Mouse (Mus musculus) neural tube, embryonic 11.5 days (tissue): ENCODE measurements around the gene Ghrhr. TPM values are rescaled to one million over a fixed set of nuclear protein-coding genes. Genes with fewer than 3 reads are reported as not detected.

Source experiments
- ATAC-seq: fragments of 200-750 bp; cut with Nextera tagmentation; 2 replicates; pipeline ENCODE4 v1.8.0; 2017; ENCODE audit warnings: moderate number of reproducible peaks, mild to moderate bottlenecking, moderate TSS enrichment, moderate library complexity; ENCODE audit not compliant: insufficient read depth, low FRiP score, low TSS enrichment
- DNase-seq: peaks from one replicate; pipeline ENCODE4 v3.0.0-alpha.2; 2015; ENCODE audit warnings: low spot score
- H3K27ac ChIP-seq: fragments of 300-500 bp; sonication (generic); 2 replicates; pipeline ENCODE4 v1.5.1; 2014; ENCODE audit warnings: low read depth, mild to moderate bottlenecking, low read length
- H3K27me3 ChIP-seq: fragments of 300-500 bp; sonication (generic); 2 replicates; pipeline ENCODE4 v1.6.1; 2014; ENCODE audit warnings: mild to moderate bottlenecking, low read length, mixed read lengths; ENCODE audit not compliant: control insufficient read depth, insufficient read depth
- H3K36me3 ChIP-seq: fragments of 300-500 bp; sonication (generic); 2 replicates; pipeline ENCODE4 v1.6.1; 2014; ENCODE audit warnings: mild to moderate bottlenecking, low read length, moderate library complexity, mixed read lengths; ENCODE audit not compliant: control insufficient read depth, insufficient read depth
- H3K4me1 ChIP-seq: fragments of 300-500 bp; sonication (generic); 2 replicates; pipeline ENCODE4 v1.6.1; 2014; ENCODE audit warnings: low read length, mixed read lengths; ENCODE audit not compliant: control insufficient read depth, insufficient read depth
- H3K4me2 ChIP-seq: fragments of 300-500 bp; sonication (generic); 2 replicates; pipeline ENCODE4 v1.6.1; 2014; ENCODE audit warnings: low read depth, mild to moderate bottlenecking, moderate library complexity
- H3K4me3 ChIP-seq: fragments of 300-500 bp; sonication (generic); 2 replicates; pipeline ENCODE4 v1.5.1; 2014; ENCODE audit warnings: low read depth, low read length
- H3K9ac ChIP-seq: fragments of 300-500 bp; sonication (generic); 2 replicates; pipeline ENCODE4 v1.6.1; 2014; ENCODE audit warnings: mild to moderate bottlenecking, low read length
- H3K9me3 ChIP-seq: fragments of 300-500 bp; sonication (generic); 2 replicates; pipeline ENCODE4 v1.6.1; 2016; ENCODE audit warnings: low read length; ENCODE audit not compliant: control insufficient read depth
- WGBS: fragments of 180-500 bp; shearing (Covaris S2); extraction: QIAGEN DNeasy Blood & Tissue Kit; methylation state at CpG from one replicate; pipeline ENCODE4 v1.1.7; 2014; 5-methylcytosine and 5-hydroxymethylcytosine counted together
- polyA plus RNA-seq: library from polyadenylated mRNA; unstranded; fragments of >200 nt; fragmentation: Nextera tagmentation; extraction: Ambion mirVana; gene quantifications from 2 replicates; pipeline ENCODE4 v1.2.1, GENCODE M21; 2014

The Ghrhr gene
- polyA plus RNA-seq, 1 experiment from 2014 or later = not detected

- Histone ChIP-seq H3K9me3 (no peaks in the 10 kb centered on the region), H3K9ac (no peak overlapping the region), H3K27ac (no peak overlapping the region), H3K4me2 (no peak overlapping the region), H3K4me1 (no peaks in the 10 kb centered on the region), H3K4me3 (no peak overlapping the region), H3K36me3 (no peaks in the 10 kb centered on the region), H3K27me3 (no peaks in the 10 kb centered on the region)
- WGBS = 82% methylated on average over 5 of the region's 5 CpGs
- ATAC-seq = no peak
- no peak for DNase-seq
These were observed 28.2 kb upstream of the Ghrhr start for GRCm38 (mm10) chr6:55347711-55348571.

- 90% methylated on average over 4 of the region's 4 CpGs for WGBS
- H3K9ac ChIP-seq = no peak overlapping the region
- no peaks in the 10 kb centered on the region for H3K9me3 ChIP-seq
- ATAC-seq (no peak), DNase-seq (no peak)
- no peak overlapping the region for H3K4me2 ChIP-seq
- H3K27ac ChIP-seq = no peak overlapping the region
- no peaks in the 10 kb centered on the region for H3K27me3 ChIP-seq
- H3K4me3 ChIP-seq = no peak overlapping the region
- H3K4me1 ChIP-seq = no peaks in the 10 kb centered on the region
- H3K36me3 ChIP-seq = no peaks in the 10 kb centered on the region
These were observed 26.9 kb upstream of the Ghrhr start for GRCm38 (mm10) chr6:55349231-55349630.

- WGBS = 90% methylated on average over 6 of the region's 6 CpGs
- Histone ChIP-seq H3K4me2 (no peak overlapping the region), H3K9me3 (no peaks in the 10 kb centered on the region), H3K27ac (no peak overlapping the region), H3K36me3 (no peaks in the 10 kb centered on the region), H3K9ac (no peak overlapping the region), H3K4me1 (no peaks in the 10 kb centered on the region), H3K4me3 (no peak overlapping the region), H3K27me3 (no peaks in the 10 kb centered on the region)
- ATAC-seq (no peak), DNase-seq (no peak)
These were observed 25.6 kb upstream of the Ghrhr start for GRCm38 (mm10) chr6:55350383-55350952.

DNA sequence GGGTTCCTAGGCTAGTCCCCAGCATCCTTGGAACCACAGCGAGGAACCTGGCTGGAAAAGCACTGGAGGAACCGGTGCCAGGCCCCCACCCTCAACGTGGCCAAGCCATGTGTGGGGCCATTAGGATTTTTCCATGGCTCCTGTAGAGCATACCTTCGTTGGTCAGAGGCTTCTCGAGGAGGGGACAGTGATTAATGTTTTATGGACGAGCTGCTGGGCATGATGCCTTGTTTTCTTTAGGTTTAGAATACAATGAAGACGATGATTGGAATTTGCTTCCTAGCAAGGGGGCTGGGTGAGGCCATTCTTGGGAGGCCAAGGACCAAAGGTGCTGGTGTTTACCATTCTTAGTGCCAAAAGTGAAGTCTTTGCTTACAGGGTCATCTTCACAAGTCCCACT is 24.4 kb upstream of the Ghrhr start:
- DNase-seq (no peak), ATAC-seq (no peak)
- WGBS = 66% methylated on average over 7 of the region's 7 CpGs
- Histone ChIP-seq H3K9me3 (no peaks in the 10 kb centered on the region), H3K27me3 (no peaks in the 10 kb centered on the region), H3K27ac (no peak overlapping the region), H3K9ac (no peak overlapping the region), H3K4me1 (no peaks in the 10 kb centered on the region), H3K4me3 (no peak overlapping the region), H3K36me3 (no peaks in the 10 kb centered on the region), H3K4me2 (no peak overlapping the region)

GRCm38 (mm10) chr6:55353711-55354445 is 22.2 kb upstream of the Ghrhr start:
- ATAC-seq (no peak), DNase-seq (no peak)
- no peaks in the 10 kb centered on the region for H3K27me3 ChIP-seq
- H3K36me3 ChIP-seq = no peaks in the 10 kb centered on the region
- no peaks in the 10 kb centered on the region for H3K9me3 ChIP-seq
- H3K4me3 ChIP-seq = no peak overlapping the region
- 83% methylated on average over 12 of the region's 12 CpGs for WGBS
- H3K27ac ChIP-seq = no peak overlapping the region
- H3K4me2 ChIP-seq = no peak overlapping the region
- no peak overlapping the region for H3K9ac ChIP-seq
- H3K4me1 ChIP-seq = no peaks in the 10 kb centered on the region

- Histone ChIP-seq H3K36me3 (no peaks in the 10 kb centered on the region), H3K9ac (no peak overlapping the region), H3K9me3 (no peaks in the 10 kb centered on the region), H3K27me3 (no peaks in the 10 kb centered on the region), H3K4me2 (no peak overlapping the region), H3K27ac (no peak overlapping the region), H3K4me3 (no peak overlapping the region), H3K4me1 (no peaks in the 10 kb centered on the region)
- DNase-seq (no peak), ATAC-seq (no peak)
- WGBS = 75% methylated on average over 4 of the region's 4 CpGs
These were observed 21.5 kb upstream of the Ghrhr start for GRCm38 (mm10) chr6:55354456-55355117.

DNA sequence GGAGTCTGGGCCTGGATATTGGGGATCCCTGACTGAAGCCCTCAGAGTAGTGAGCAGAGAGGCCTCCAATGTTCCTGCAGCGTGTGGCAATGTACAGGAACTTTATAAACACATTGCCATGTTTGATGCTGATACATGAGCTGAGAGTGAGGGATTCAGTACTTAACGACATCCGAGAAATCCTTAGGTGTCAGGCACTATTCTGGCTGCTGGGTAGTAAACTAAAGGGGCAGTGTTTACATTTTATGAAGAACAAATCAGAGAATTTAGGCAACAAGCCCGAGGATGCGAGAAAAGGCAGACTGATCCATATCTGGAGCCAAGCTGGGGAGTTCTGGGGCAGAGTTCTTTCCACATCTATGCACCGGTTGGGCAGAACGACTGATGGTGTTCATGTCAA is 20.5 kb upstream of the Ghrhr start:
- no peak for ATAC-seq
- H3K27me3 ChIP-seq = no peaks in the 10 kb centered on the region
- WGBS = 87% methylated on average over 7 of the region's 7 CpGs
- no peak overlapping the region for H3K4me2 ChIP-seq
- H3K4me3 ChIP-seq = no peak overlapping the region
- no peak overlapping the region for H3K9ac ChIP-seq
- no peak for DNase-seq
- no peaks in the 10 kb centered on the region for H3K9me3 ChIP-seq
- H3K27ac ChIP-seq = no peak overlapping the region
- H3K4me1 ChIP-seq = no peaks in the 10 kb centered on the region
- no peaks in the 10 kb centered on the region for H3K36me3 ChIP-seq

- Histone ChIP-seq H3K36me3 (no peaks in the 10 kb centered on the region), H3K27ac (no peak overlapping the region), H3K27me3 (no peaks in the 10 kb centered on the region), H3K4me2 (no peak overlapping the region), H3K9ac (no peak overlapping the region), H3K4me3 (no peak overlapping the region), H3K4me1 (no peaks in the 10 kb centered on the region), H3K9me3 (no peaks in the 10 kb centered on the region)
- no peak for DNase-seq
- no peak for ATAC-seq
- 60% methylated on average over 5 of the region's 5 CpGs for WGBS
These were observed 19.9 kb upstream of the Ghrhr start for GRCm38 (mm10) chr6:55356017-55356703.
